7 mouse cellular contexts compared by ENCODE assay signal in the genomic region with DNA sequence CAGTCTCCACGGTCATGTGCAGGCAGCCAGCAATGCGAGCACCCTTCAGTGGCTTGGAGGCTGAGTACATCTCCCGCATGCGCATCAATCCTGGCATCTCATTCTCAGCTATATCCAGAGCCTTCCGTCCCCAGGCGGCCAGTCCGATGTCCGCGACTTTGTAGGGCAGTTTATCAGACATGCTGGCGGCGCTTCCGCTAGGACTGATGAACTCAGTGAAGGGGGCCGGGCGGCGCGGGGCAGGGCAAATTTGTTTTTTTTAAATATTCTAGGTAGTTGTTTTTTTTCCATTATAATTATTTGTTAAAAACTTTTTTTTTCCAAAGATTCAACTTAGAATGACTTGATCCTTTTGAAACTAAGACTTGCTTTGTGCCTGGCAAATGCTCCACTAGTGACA. TPM values are rescaled to one million over a fixed set of nuclear protein-coding genes. Genes with fewer than 3 reads are reported as not detected.
DNase-seq lines count a peak whose midpoint lies in the region; ATAC-seq and TF ChIP-seq lines count a peak whose summit lies in the region.
"Not testable (repeated sequence)": the region's sequence is repeated elsewhere in the genome, so short reads cannot be mapped to it uniquely, and the experiment has no call there.

A gene (minus strand): TSS at position 246 of the 400 bp plus-strand sequence.

- intact Hi-C loops in gastrocnemius, adult 2 months (cut with DNase I), result not testable (repeated sequence)

- not testable (repeated sequence) for TF ChIP-seq RAD21 in MEL (IDR thresholded peaks at IDR 0.05; ENCODE audit: low read depth, low read length)

- not testable (repeated sequence) for H3K9me3 ChIP-seq in MEL (replicated peaks; ENCODE audit: insufficient read depth, low read length); liver, postnatal 0 days (ENCODE audit: low read length)

- not testable (repeated sequence) for H3K27me3 ChIP-seq in MEL (ENCODE audit: control insufficient read depth in 1 of 2, insufficient read depth in 2 of 2, low read length in 2 of 2); kidney, adult 2 months (replicated peaks; ENCODE audit: control insufficient read depth, insufficient read depth, low read length); liver, postnatal 0 days (ENCODE audit: insufficient read depth, low read length)

- TF ChIP-seq EP300 in MEL (IDR thresholded peaks at IDR 0.05; ENCODE audit: low read depth in 1 of 2, low read length in 2 of 2); liver, postnatal 0 days (IDR thresholded peaks at IDR 0.05; ENCODE audit: low read depth): not testable (repeated sequence)

- H3K9ac ChIP-seq in MEL (ENCODE audit: control insufficient read depth, low read depth, low read length, poor library complexity, severe bottlenecking); liver, postnatal 0 days (replicated peaks): not testable (repeated sequence)

- H3K4me2 ChIP-seq in liver, postnatal 0 days (ENCODE audit: low read depth, low read length), result not testable (repeated sequence)

- TF ChIP-seq POLR2A in MEL (IDR thresholded peaks at IDR 0.05; ENCODE audit: control insufficient read depth in 1 of 2, insufficient read depth in 1 of 2, low read depth in 1 of 2, low read length in 2 of 2, poor library complexity in 1 of 2); kidney, adult 2 months (IDR thresholded peaks at IDR 0.05; ENCODE audit: low read depth, low read length): not testable (repeated sequence)

- H3K4me1 ChIP-seq in MEL (ENCODE audit: control insufficient read depth in 1 of 2, insufficient read depth in 2 of 2, low read length in 2 of 2); kidney, adult 2 months (ENCODE audit: control insufficient read depth, insufficient read depth, low read length); liver, postnatal 0 days (ENCODE audit: insufficient read depth): not testable (repeated sequence)

- H3K27ac ChIP-seq in MEL (ENCODE audit: control insufficient read depth, low read depth, low read length); gastrocnemius, adult 2 months; kidney, adult 2 months (ENCODE audit: insufficient read depth, low read depth, low read length); liver, postnatal 0 days (ENCODE audit: low read depth): not testable (repeated sequence)

- WGBS in kidney, adult 2 months, result 97% methylated on average over 12 of the region's 16 CpGs
- 95% methylated on average over 8 of the region's 16 CpGs for WGBS in liver, postnatal 0 days (ENCODE audit: insufficient replicate concordance)

- not testable (repeated sequence) for DNase-seq in MEL (ENCODE audit: low read depth, low spot score); adrenal gland, postnatal 4 days (ENCODE audit: low spot score in 2 of 2); gastrocnemius, adult 2 months; heart, adult 18-20 months; kidney, adult 2 months; left cerebral cortex, adult 18-20 months (ENCODE audit: low spot score in 2 of 2); liver, postnatal 0 days

- not testable (repeated sequence) for ATAC-seq in liver, postnatal 0 days

- not testable (repeated sequence) for H3K4me3 ChIP-seq in MEL (ENCODE audit: control insufficient read depth in 1 of 2, insufficient read depth in 1 of 2, low read depth in 2 of 2, low read length in 2 of 2); gastrocnemius, adult 2 months; kidney, adult 2 months (ENCODE audit: insufficient read depth, low read depth, low read length); liver, postnatal 0 days (ENCODE audit: low read depth, low read length)

- H3K79me2 ChIP-seq in MEL (ENCODE audit: control insufficient read depth, insufficient read depth, low read length, poor library complexity), result not testable (repeated sequence)

- H3K36me3 ChIP-seq in MEL (ENCODE audit: control insufficient read depth in 1 of 2, insufficient read depth in 2 of 2, low read length in 2 of 2); kidney, adult 2 months (ENCODE audit: control insufficient read depth, insufficient read depth, low read length); liver, postnatal 0 days (replicated peaks; ENCODE audit: insufficient read depth, low read length): not testable (repeated sequence)

- not testable (repeated sequence) for TF ChIP-seq CTCF in MEL (IDR thresholded peaks at IDR 0.05 in 2 of 3, conservative IDR thresholded peaks at IDR 0.05 in 1 of 3; ENCODE audit: control insufficient read depth in 1 of 3, insufficient read depth in 1 of 3, low read depth in 2 of 3, low read length in 3 of 3, poor library complexity in 1 of 3, severe bottlenecking in 1 of 3); gastrocnemius, adult 2 months (IDR thresholded peaks at IDR 0.05); kidney, adult 2 months (conservative IDR thresholded peaks at IDR 0.05; ENCODE audit: insufficient read depth, insufficient read length, low read depth, low read length); liver, postnatal 0 days (IDR thresholded peaks at IDR 0.05; ENCODE audit: low read depth)

RNA-seq across cellular contexts. Expression of the gene that starts here (rescaled TPM):
- total RNA-seq in MEL (2012; rRNA removed), result 22.3 and 27.6 TPM in 2 replicates
- 100 to 1,000 TPM; 103 to 124 TPM for polyA plus RNA-seq in MEL (2012; ENCODE audit: insufficient read depth in 1 of 2, insufficient read length in 2 of 2, low read depth in 1 of 2, low replicate concordance in 2 of 2, missing spikeins in 1 of 2)
- 10 to 100 TPM; 48.3 to 48.5 TPM for total RNA-seq in adrenal gland, postnatal 4 days (2021)
- total RNA-seq in gastrocnemius, adult 2 months (2021), result 10 to 100 TPM; 15.3 to 18.4 TPM
- total RNA-seq in heart, adult 18-20 months (2021), result 10 to 100 TPM; 10.2 to 15.4 TPM
- 59.0 and 98.3 TPM in 2 replicates for polyA plus RNA-seq in kidney, adult 2 months (2012; rRNA removed)
- 10 to 100 TPM; 14.3 to 15.9 TPM for total RNA-seq in left cerebral cortex, adult 18-20 months (2021)
- polyA plus RNA-seq in liver, postnatal 0 days (2015; fragmentation: Nextera tagmentation; extraction: Ambion mirVana), result 10.3 and 13.0 TPM in 2 replicates
